Mouse (Mus musculus) olfactory bulb, adult 2 months (tissue): ENCODE results near the gene Neurl1a. TPM values are rescaled to one million over a fixed set of nuclear protein-coding genes. Genes with fewer than 3 reads are reported as not detected.

Experiments
- H3K27ac ChIP-seq: fragments of 200-500 bp; 2 replicates; pipeline ENCODE4 v1.5.1; 2012; ENCODE audit warnings: low read depth, low read length; ENCODE audit not compliant: insufficient read depth
- H3K4me1 ChIP-seq: fragments of 200-500 bp; 2 replicates; pipeline ENCODE4 v1.6.1; 2012; ENCODE audit warnings: low read length; ENCODE audit not compliant: control insufficient read depth, insufficient read depth
- H3K4me3 ChIP-seq: fragments of 200-500 bp; 2 replicates; pipeline ENCODE4 v1.5.1; 2012; ENCODE audit warnings: mild to moderate bottlenecking, low read depth, low read length, moderate library complexity; ENCODE audit not compliant: insufficient read depth
- CTCF ChIP-seq: fragments of 200-500 bp; IDR thresholded peaks from 2 replicates; pipeline ENCODE4 v1.5.1; 2012; ENCODE audit warnings: low read depth, mild to moderate bottlenecking, low read length, moderate library complexity; ENCODE audit not compliant: insufficient read depth
- POLR2A ChIP-seq: fragments of 200-500 bp; IDR thresholded peaks from 2 replicates; pipeline ENCODE4 v1.6.1; 2012; ENCODE audit warnings: mild to moderate bottlenecking, low read depth, low read length, moderate library complexity; ENCODE audit not compliant: insufficient read depth
- WGBS: fragments of 180-500 bp; shearing (Covaris S2); methylation state at CpG from one replicate; pipeline ENCODE4 v1.1.7; 2018; 5-methylcytosine and 5-hydroxymethylcytosine counted together
- polyA plus RNA-seq: library from polyadenylated mRNA; stranded (reverse); fragments of >200 nt; gene quantifications from 2 replicates; pipeline ENCODE4 v1.2.4, GENCODE M21; 2012; ENCODE audit warnings: low replicate concordance; ENCODE audit not compliant: missing spikeins, insufficient read depth, insufficient read length

Gene Neurl1a
- polyA plus RNA-seq, 1 experiment = not detected

- Histone ChIP-seq H3K27ac (no peak overlapping the region), H3K4me3 (no peak overlapping the region), H3K4me1 (peaks cover 46% of the 10 kb centered on the region)
- no peak for TF ChIP-seq POLR2A
- TF ChIP-seq CTCF = no peak
- 72% methylated on average over 21 of the region's 21 CpGs for WGBS
These were observed 123.7 kb downstream of the Neurl1a start for GRCm38 (mm10) chr19:47302191-47302852.

GRCm38 (mm10) chr19:47303128-47303527 lies 124.5 kb downstream of the Neurl1a start:
- no peak overlapping the region for H3K27ac ChIP-seq
- peaks cover 46% of the 10 kb centered on the region for H3K4me1 ChIP-seq
- no peak overlapping the region for H3K4me3 ChIP-seq
- WGBS = 88% methylated on average over 10 of the region's 10 CpGs
- TF ChIP-seq CTCF (no peak), POLR2A (no peak)

GRCm38 (mm10) chr19:47304170-47304745 lies 125.6 kb downstream of the Neurl1a start:
- Histone ChIP-seq H3K4me3 (no peak overlapping the region), H3K4me1 (peaks cover 38% of the 10 kb centered on the region), H3K27ac (no peak overlapping the region)
- 86% methylated on average over 5 of the region's 5 CpGs for WGBS
- TF ChIP-seq CTCF (no peak), POLR2A (no peak)

- 86% methylated on average over 10 of the region's 10 CpGs for WGBS
- no peak for TF ChIP-seq CTCF
- TF ChIP-seq POLR2A = no peak
- Histone ChIP-seq H3K4me3 (no peak overlapping the region), H3K4me1 (peaks cover 41% of the 10 kb centered on the region), H3K27ac (no peak overlapping the region)
These were observed 126.8 kb downstream of the Neurl1a start for GRCm38 (mm10) chr19:47305401-47305800.

- TF ChIP-seq CTCF (no peak), POLR2A (no peak)
- Histone ChIP-seq H3K27ac (no peak overlapping the region), H3K4me1 (peaks cover 34% of the 10 kb centered on the region), H3K4me3 (no peak overlapping the region)
- WGBS = 93% methylated on average over 14 of the region's 14 CpGs
These were observed 127.7 kb downstream of the Neurl1a start for GRCm38 (mm10) chr19:47306128-47306916.

GRCm38 (mm10) chr19:47306917-47307315 lies 128.3 kb downstream of the Neurl1a start:
- no peak overlapping the region for H3K27ac ChIP-seq

More at GRCm38 (mm10) chr19:47306917-47307315, 128.3 kb downstream of the Neurl1a start:
- H3K4me3 ChIP-seq = no peak overlapping the region
- H3K4me1 ChIP-seq = peaks cover 28% of the 10 kb centered on the region
- TF ChIP-seq POLR2A (no peak), CTCF (no peak)
- WGBS = 87% methylated on average over 8 of the region's 8 CpGs

Other genes starting within 250 kb of the Neurl1a start
- not detected in 2 replicates for gene Ina, start 164.1 kb upstream of the Neurl1a start, polyA plus RNA-seq
- not detected in 2 replicates for gene Nt5c2, start 163.7 kb upstream of the Neurl1a start, polyA plus RNA-seq
- not detected in 2 replicates for gene Pcgf6, start 127.9 kb upstream of the Neurl1a start, polyA plus RNA-seq
- not detected in 2 replicates for gene Taf5, start 111.1 kb upstream of the Neurl1a start, polyA plus RNA-seq
- not detected in 2 replicates for gene Usmg5, start 88.2 kb upstream of the Neurl1a start, polyA plus RNA-seq
- not detected in 2 replicates for gene Pdcd11, start 88.1 kb upstream of the Neurl1a start, polyA plus RNA-seq
- not detected in 2 replicates for gene Calhm2, start 40.5 kb upstream of the Neurl1a start, polyA plus RNA-seq
- gene Calhm1, start 34.6 kb upstream of the Neurl1a start, polyA plus RNA-seq = not detected in 2 replicates
- not detected in 2 replicates for gene Calhm3, start 21.1 kb upstream of the Neurl1a start, polyA plus RNA-seq